Mouse (Mus musculus) central nervous system, embryonic 11.5 days (tissue): Measurements from ENCODE around the gene Nmbr. TPM values are rescaled to one million over a fixed set of nuclear protein-coding genes. Genes with fewer than 3 reads are reported as not detected.

Experiments
- polyA plus RNA-seq: library from polyadenylated mRNA; depleted of rRNA; stranded (reverse); fragments of >200 nt; gene quantifications from 2 replicates; pipeline ENCODE4 v1.2.3, GENCODE M21; 2012; rRNA removed

The Nmbr gene
- polyA plus RNA-seq: 0.73 and 0.88 TPM in 2 replicates

GRCm38 (mm10) chr10:14705072-14706066, at the start of gene Nmbr, which contains the start of gene Vta1:
Gene Nmbr (plus strand): TSS chr10:14705591.
Gene Vta1 (minus strand): TSS chr10:14705560.

GRCm38 (mm10) chr10:14718114-14718513, 12.7 kb downstream of the Nmbr start, which contains the start of gene Gje1:
Gene Gje1 (minus strand): TSS chr10:14718214.

Other genes starting within 250 kb of the Nmbr start
- 2.7 and 4.6 TPM in 2 replicates for gene Adgrg6, start 159.9 kb upstream of the Nmbr start, polyA plus RNA-seq
- 63.0 and 101 TPM in 2 replicates for gene Vta1, start within 50 bp of the Nmbr start, polyA plus RNA-seq
- gene Gje1, start 12.6 kb downstream of the Nmbr start, polyA plus RNA-seq: not detected in 2 replicates